Mouse (Mus musculus): ENCODE results near the gene Ppp1cc.

GRCm38 (mm10) chr5:122224291-122224690 is 66.2 kb downstream of the Ppp1cc start:
- no peak for TF ChIP-seq CTCF (IDR thresholded peaks at IDR 0.05; ENCODE audit: borderline replicate concordance, insufficient read depth, low read depth, low read length)
- TF ChIP-seq POLR2A (IDR thresholded peaks at IDR 0.05; ENCODE audit: borderline replicate concordance, insufficient read depth, low read length): no peak

Data from cerebellum, adult 2 months (tissue).